Mouse (Mus musculus) heart, embryonic 13.5 days (tissue): ENCODE results near the gene Tac2. TPM values are rescaled to one million over a fixed set of nuclear protein-coding genes. Genes with fewer than 3 reads are reported as not detected.

ENCODE experiments used
- ATAC-seq: fragments of 200-750 bp; cut with Nextera tagmentation; 2 replicates; pipeline ENCODE4 v1.8.0; 2017; ENCODE audit warnings: moderate TSS enrichment; ENCODE audit not compliant: insufficient number of reproducible peaks, low FRiP score, low TSS enrichment; ENCODE audit errors: extremely low read depth
- H3K27ac ChIP-seq: fragments of 300-500 bp; sonication (generic); replicated peaks from 2 replicates; pipeline ENCODE4 v1.5.1; 2015; ENCODE audit warnings: moderate library complexity, mild to moderate bottlenecking, inconsistent platforms
- H3K27me3 ChIP-seq: fragments of 300-500 bp; sonication (generic); replicated peaks from 2 replicates; pipeline ENCODE4 v1.6.1; 2015; ENCODE audit warnings: mild to moderate bottlenecking, inconsistent platforms
- H3K36me3 ChIP-seq: fragments of 300-500 bp; sonication (generic); 2 replicates; pipeline ENCODE4 v1.6.1; 2015; ENCODE audit warnings: mild to moderate bottlenecking, inconsistent platforms
- H3K4me1 ChIP-seq: fragments of 300-500 bp; sonication (generic); 2 replicates; pipeline ENCODE4 v1.6.1; 2015; ENCODE audit warnings: inconsistent platforms
- H3K4me2 ChIP-seq: fragments of 300-500 bp; sonication (generic); 2 replicates; pipeline ENCODE4 v1.6.1; 2015; ENCODE audit warnings: inconsistent platforms, mild to moderate bottlenecking, moderate library complexity
- H3K4me3 ChIP-seq: fragments of 300-500 bp; sonication (generic); 2 replicates; pipeline ENCODE4 v1.5.1; 2015; ENCODE audit warnings: moderate library complexity, mild to moderate bottlenecking, inconsistent platforms
- H3K9ac ChIP-seq: fragments of 300-500 bp; sonication (generic); 2 replicates; pipeline ENCODE4 v1.6.1; 2015; ENCODE audit warnings: inconsistent platforms, mild to moderate bottlenecking, moderate library complexity
- H3K9me3 ChIP-seq: fragments of 300-500 bp; sonication (generic); 2 replicates; pipeline ENCODE4 v1.6.1; 2016; ENCODE audit warnings: inconsistent platforms
- WGBS: fragments of 180-500 bp; shearing (Covaris S2); methylation state at CpG from one replicate; pipeline ENCODE4 v1.1.7; 2015; ENCODE audit warnings: mixed read lengths; 5-methylcytosine and 5-hydroxymethylcytosine counted together
- polyA plus RNA-seq: library from polyadenylated mRNA; unstranded; fragments of >200 nt; fragmentation: Nextera tagmentation; extraction: Ambion mirVana; gene quantifications from 2 replicates; pipeline ENCODE4 v1.2.1, GENCODE M21; 2015

Gene Tac2
- polyA plus RNA-seq: 1.2 and 2.0 TPM in 2 replicates

GRCm38 (mm10) chr10:127724178-127724577 is at the start of gene Tac2:
Gene Tac2 (plus strand): TSS chr10:127724478.
- no peak within 1 kb of the TSS for H3K27ac ChIP-seq
- peaks cover 16% of the 10 kb centered on the region for H3K4me1 ChIP-seq
- H3K36me3 ChIP-seq: no peaks in the 10 kb centered on the region
- WGBS: 63% methylated on average over 3 of the region's 3 CpGs
- no peak within 1 kb of the TSS for H3K4me3 ChIP-seq
- ATAC-seq: no peak
- H3K9me3 ChIP-seq: no peaks in the 10 kb centered on the region
- H3K4me2 ChIP-seq: no peak within 1 kb of the TSS
- H3K27me3 ChIP-seq: peaks cover 90% of the 10 kb centered on the region
- H3K9ac ChIP-seq: no peak within 1 kb of the TSS

- Histone ChIP-seq H3K27me3 (no peaks in the 10 kb centered on the region), H3K4me2 (peak overlapping the region; percentile 28), H3K4me1 (peaks cover 23% of the 10 kb centered on the region), H3K9ac (no peak overlapping the region), H3K9me3 (no peaks in the 10 kb centered on the region), H3K27ac (peak overlapping the region; percentile 74), H3K4me3 (no peak overlapping the region), H3K36me3 (no peaks in the 10 kb centered on the region)
- ATAC-seq: no peak
- WGBS: 81% methylated on average over 8 of the region's 8 CpGs
These were observed 49.3 kb upstream of the Tac2 start for GRCm38 (mm10) chr10:127674794-127675522.

GRCm38 (mm10) chr10:127675859-127676398 is 48.3 kb upstream of the Tac2 start:
- H3K36me3 ChIP-seq: no peaks in the 10 kb centered on the region
- no peaks in the 10 kb centered on the region for H3K9me3 ChIP-seq
- H3K27me3 ChIP-seq: no peaks in the 10 kb centered on the region
- WGBS: 51% methylated on average over 5 of the region's 5 CpGs
- no peak for ATAC-seq
- H3K4me1 ChIP-seq: peaks cover 23% of the 10 kb centered on the region
- peak overlapping the region; percentile 78 for H3K4me2 ChIP-seq
- peak overlapping the region; percentile 87 for H3K4me3 ChIP-seq
- H3K27ac ChIP-seq: peak overlapping the region; percentile 62
- peak overlapping the region; percentile 78 for H3K9ac ChIP-seq

GRCm38 (mm10) chr10:127676691-127677548 is 47.4 kb upstream of the Tac2 start:
- H3K4me3 ChIP-seq: peak overlapping the region; percentile 87
- under 1% methylated on average over 67 of the region's 71 CpGs for WGBS
- no peaks in the 10 kb centered on the region for H3K9me3 ChIP-seq
- peaks cover 23% of the 10 kb centered on the region for H3K4me1 ChIP-seq
- ATAC-seq: peak; percentile 94
- peak overlapping the region; percentile 98 for H3K4me2 ChIP-seq
- no peaks in the 10 kb centered on the region for H3K27me3 ChIP-seq
- peak overlapping the region; percentile 88 for H3K9ac ChIP-seq
- H3K36me3 ChIP-seq: no peaks in the 10 kb centered on the region
- peak overlapping the region; percentile 78 for H3K27ac ChIP-seq

GRCm38 (mm10) chr10:127677591-127678336 is 46.5 kb upstream of the Tac2 start:
- no peak for ATAC-seq
- WGBS: 5% methylated on average over 14 of the region's 14 CpGs

GRCm38 (mm10) chr10:127679208-127679607 is 45.1 kb upstream of the Tac2 start:
- Histone ChIP-seq H3K4me2 (no peak overlapping the region), H3K4me3 (no peak overlapping the region), H3K36me3 (no peaks in the 10 kb centered on the region), H3K27ac (no peak overlapping the region), H3K27me3 (no peaks in the 10 kb centered on the region), H3K4me1 (peaks cover 23% of the 10 kb centered on the region), H3K9ac (peak overlapping the region; percentile 47; the same call in 1 of the 2 replicates), H3K9me3 (no peaks in the 10 kb centered on the region)
- 80% methylated on average over 1 of the region's 1 CpGs for WGBS
- no peak for ATAC-seq

More at GRCm38 (mm10) chr10:127677591-127678336, 46.5 kb upstream of the Tac2 start:
- peaks cover 23% of the 10 kb centered on the region for H3K4me1 ChIP-seq
- no peaks in the 10 kb centered on the region for H3K9me3 ChIP-seq
- H3K27me3 ChIP-seq: no peaks in the 10 kb centered on the region
- peak overlapping the region; percentile 78; the same call in 1 of the 2 replicates for H3K27ac ChIP-seq
- H3K4me3 ChIP-seq: peak overlapping the region; percentile 87
- H3K9ac ChIP-seq: peak overlapping the region; percentile 88
- no peaks in the 10 kb centered on the region for H3K36me3 ChIP-seq
- peak overlapping the region; percentile 98 for H3K4me2 ChIP-seq

GRCm38 (mm10) chr10:127679881-127680280 is 44.4 kb upstream of the Tac2 start:
- Histone ChIP-seq H3K9me3 (no peaks in the 10 kb centered on the region), H3K4me2 (no peak overlapping the region), H3K4me1 (peaks cover 22% of the 10 kb centered on the region), H3K36me3 (no peaks in the 10 kb centered on the region), H3K27me3 (no peaks in the 10 kb centered on the region), H3K9ac (no peak overlapping the region), H3K4me3 (no peak overlapping the region), H3K27ac (no peak overlapping the region)
- no peak for ATAC-seq
- WGBS: 83% methylated on average over 3 of the region's 3 CpGs

- ATAC-seq: no peak
- Histone ChIP-seq H3K36me3 (no peaks in the 10 kb centered on the region), H3K4me3 (no peak overlapping the region), H3K4me1 (peaks cover 12% of the 10 kb centered on the region), H3K9me3 (no peaks in the 10 kb centered on the region), H3K4me2 (no peak overlapping the region), H3K9ac (no peak overlapping the region), H3K27me3 (no peaks in the 10 kb centered on the region), H3K27ac (no peak overlapping the region)
- 82% methylated on average over 6 of the region's 6 CpGs for WGBS
These were observed 41.4 kb upstream of the Tac2 start for GRCm38 (mm10) chr10:127682886-127683285.

GRCm38 (mm10) chr10:127691053-127691452 is 33.2 kb upstream of the Tac2 start:
- peaks cover 62% of the 10 kb centered on the region for H3K36me3 ChIP-seq
- peaks cover 3% of the 10 kb centered on the region; the same call in 1 of the 2 replicates for H3K4me1 ChIP-seq
- 11% methylated on average over 1 of the region's 1 CpGs for WGBS
- H3K27me3 ChIP-seq: no peaks in the 10 kb centered on the region
- H3K4me2 ChIP-seq: no peak overlapping the region
- no peak overlapping the region for H3K9ac ChIP-seq
- no peak for ATAC-seq
- no peak overlapping the region for H3K4me3 ChIP-seq
- no peak overlapping the region for H3K27ac ChIP-seq
- H3K9me3 ChIP-seq: no peaks in the 10 kb centered on the region

GRCm38 (mm10) chr10:127694636-127695035 is 29.6 kb upstream of the Tac2 start:
- WGBS: 57% methylated on average over 2 of the region's 2 CpGs
- Histone ChIP-seq H3K9ac (no peak overlapping the region), H3K27me3 (no peaks in the 10 kb centered on the region), H3K9me3 (no peaks in the 10 kb centered on the region), H3K4me2 (no peak overlapping the region), H3K4me3 (no peak overlapping the region), H3K36me3 (peaks cover 88% of the 10 kb centered on the region), H3K27ac (no peak overlapping the region), H3K4me1 (no peaks in the 10 kb centered on the region)
- no peak for ATAC-seq

- Histone ChIP-seq H3K27me3 (no peaks in the 10 kb centered on the region), H3K4me2 (no peak overlapping the region), H3K9me3 (no peaks in the 10 kb centered on the region), H3K9ac (no peak overlapping the region), H3K27ac (no peak overlapping the region), H3K4me1 (no peaks in the 10 kb centered on the region), H3K36me3 (peaks cover 83% of the 10 kb centered on the region), H3K4me3 (no peak overlapping the region)
- ATAC-seq: no peak
- WGBS: 84% methylated on average over 7 of the region's 7 CpGs
These were observed 28.5 kb upstream of the Tac2 start for GRCm38 (mm10) chr10:127695775-127696174.
